Mouse (Mus musculus): ENCODE data around the gene Mink1. TPM values are rescaled to one million over a fixed set of nuclear protein-coding genes. Genes with fewer than 3 reads are reported as not detected.
A peak's percentile ranks its signal among the peaks of the same experiment; 100 is the strongest.

The Mink1 gene
- polyA plus RNA-seq, 1 experiment from 2014 or later, result 18.2 TPM

DNA sequence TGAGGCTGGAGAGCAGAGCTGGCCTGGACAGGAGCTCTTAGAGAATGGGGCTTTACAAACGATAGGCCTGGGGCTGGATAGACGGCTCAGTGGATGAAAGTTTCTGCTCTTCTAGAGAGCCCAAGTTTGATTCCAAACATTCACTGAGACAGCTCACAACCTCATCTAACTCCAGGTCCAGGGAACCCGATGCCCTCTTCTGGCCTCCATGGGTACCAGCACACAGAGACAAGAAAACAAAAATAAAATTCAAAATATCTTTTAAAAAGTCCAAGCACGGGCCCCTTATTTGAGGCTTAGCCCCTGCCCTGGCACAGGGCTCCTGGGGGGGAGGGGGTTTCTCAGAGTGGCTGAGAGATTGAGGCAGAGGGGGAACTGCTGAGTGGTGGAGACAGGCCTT is 48.1 kb downstream of the Mink1 start:
- no peak overlapping the region for H3K4me3 ChIP-seq (ENCODE audit: low read depth, low read length)
- 92% methylated on average over 4 of the region's 4 CpGs for WGBS
- H3K36me3 ChIP-seq (ENCODE audit: control insufficient read depth, insufficient read depth, low read length), result peaks cover 41% of the 10 kb centered on the region
- H3K9me3 ChIP-seq (replicated peaks; ENCODE audit: control insufficient read depth, low read length, poor library complexity, severe bottlenecking), result no peaks in the 10 kb centered on the region
- no peak for ATAC-seq
- H3K4me1 ChIP-seq (ENCODE audit: control insufficient read depth, insufficient read depth, low read length), result peaks cover 3% of the 10 kb centered on the region; the same call in 1 of the 2 replicates
- H3K27me3 ChIP-seq (ENCODE audit: control insufficient read depth, insufficient read depth, low read depth, low read length), result no peaks in the 10 kb centered on the region
- H3K9ac ChIP-seq (ENCODE audit: low read depth, low read length), result no peak overlapping the region
- no peak overlapping the region for H3K27ac ChIP-seq (ENCODE audit: low read length)
- H3K4me2 ChIP-seq (ENCODE audit: low read length), result no peak overlapping the region

DNA sequence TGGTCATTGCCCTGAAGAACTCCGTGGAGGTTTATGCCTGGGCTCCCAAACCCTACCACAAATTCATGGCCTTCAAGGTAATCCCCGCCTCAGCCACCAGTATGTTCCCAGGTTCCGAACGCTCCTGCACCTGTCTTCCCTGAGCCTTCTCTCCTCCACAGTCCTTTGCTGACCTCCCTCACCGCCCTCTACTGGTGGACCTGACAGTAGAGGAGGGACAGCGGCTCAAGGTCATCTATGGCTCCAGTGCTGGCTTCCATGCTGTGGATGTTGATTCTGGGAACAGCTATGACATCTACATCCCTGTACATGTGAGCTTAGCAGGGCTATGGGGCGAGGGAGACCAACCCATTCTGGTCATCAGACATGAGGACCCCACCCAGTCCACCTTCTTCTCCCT is 49.8 kb downstream of the Mink1 start:
- H3K4me3 ChIP-seq (ENCODE audit: low read depth, low read length), result no peak overlapping the region
- no peak overlapping the region for H3K4me2 ChIP-seq (ENCODE audit: low read length)
- H3K27ac ChIP-seq (ENCODE audit: low read length), result no peak overlapping the region
- WGBS, result 84% methylated on average over 7 of the region's 7 CpGs
- ATAC-seq, result no peak
- no peaks in the 10 kb centered on the region for H3K9me3 ChIP-seq (replicated peaks; ENCODE audit: control insufficient read depth, low read length, poor library complexity, severe bottlenecking)
- no peaks in the 10 kb centered on the region for H3K27me3 ChIP-seq (ENCODE audit: control insufficient read depth, insufficient read depth, low read depth, low read length)
- peaks cover 33% of the 10 kb centered on the region for H3K36me3 ChIP-seq (ENCODE audit: control insufficient read depth, insufficient read depth, low read length)
- peaks cover 3% of the 10 kb centered on the region; the same call in 1 of the 2 replicates for H3K4me1 ChIP-seq (ENCODE audit: control insufficient read depth, insufficient read depth, low read length)
- H3K9ac ChIP-seq (ENCODE audit: low read depth, low read length), result no peak overlapping the region

DNA sequence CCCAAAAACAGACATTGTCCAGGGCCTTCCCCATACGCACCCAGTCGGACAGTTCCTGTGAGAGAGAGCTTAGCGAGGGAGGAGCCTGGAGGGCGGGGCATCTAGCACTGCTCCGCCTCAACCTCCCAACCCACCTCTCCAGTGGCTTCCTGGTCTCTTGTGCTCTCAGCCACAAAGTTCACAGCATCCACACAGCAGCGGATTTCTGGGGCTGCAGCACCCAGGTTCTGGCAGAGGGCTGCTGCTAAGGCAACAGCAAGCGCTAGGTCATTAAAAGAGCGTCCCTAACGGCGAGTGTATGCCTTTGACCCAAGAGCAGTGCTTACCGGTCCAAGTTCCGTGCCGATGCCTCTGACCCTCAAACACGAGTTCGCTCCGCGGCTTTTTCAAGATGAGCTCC is 52.4 kb downstream of the Mink1 start:
- 3% methylated on average over 17 of the region's 17 CpGs for WGBS
- H3K9ac ChIP-seq (ENCODE audit: low read depth, low read length), result peak overlapping the region; percentile 4; the same call in 1 of the 2 replicates
- no peak for ATAC-seq

DNA sequence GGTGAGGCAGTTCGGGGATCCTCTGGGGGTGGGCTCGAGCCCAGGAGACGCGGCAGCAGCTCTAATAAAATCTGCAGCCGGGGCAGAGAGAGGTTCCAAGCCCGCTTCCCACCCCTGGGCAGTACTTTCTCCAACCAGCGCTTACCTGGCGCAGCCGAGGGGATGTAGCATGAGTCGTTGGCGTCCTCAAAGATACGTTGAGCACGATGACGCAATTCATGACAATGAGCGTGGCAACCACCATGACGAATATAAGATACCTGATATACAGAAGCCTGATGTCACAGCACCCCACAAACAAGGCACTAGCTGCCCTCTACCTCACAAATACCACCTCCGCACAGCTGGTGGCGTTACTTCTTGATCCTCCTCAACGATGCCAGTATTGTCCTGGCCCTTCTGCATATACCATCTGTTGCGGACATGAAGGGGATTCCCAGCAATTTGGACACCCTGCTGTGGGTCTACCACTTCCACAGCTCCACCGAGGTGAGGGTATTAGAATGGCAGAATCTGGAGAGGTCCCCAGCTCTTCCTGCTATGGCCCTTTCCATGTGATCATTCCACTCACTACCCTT is 52.9 kb downstream of the Mink1 start, which contains the start of gene 4930544D05Rik:
TSS of gene 4930544D05Rik (plus strand) at position 333 of the 578 bp plus-strand sequence.
- H3K27me3 ChIP-seq (ENCODE audit: control insufficient read depth, insufficient read depth, low read depth, low read length), result no peaks in the 10 kb centered on the region
- H3K4me2 ChIP-seq (ENCODE audit: low read length), result peak within 1 kb of the TSS; percentile 46
- H3K27ac ChIP-seq (ENCODE audit: low read length), result no peak within 1 kb of the TSS
- peaks cover 13% of the 10 kb centered on the region for H3K36me3 ChIP-seq (ENCODE audit: control insufficient read depth, insufficient read depth, low read length)
- peak within 1 kb of the TSS; percentile 13; the same call in 1 of the 2 replicates for H3K4me3 ChIP-seq (ENCODE audit: low read depth, low read length)
- H3K9ac ChIP-seq (ENCODE audit: low read depth, low read length), result peak within 1 kb of the TSS; percentile 4; the same call in 1 of the 2 replicates
- WGBS, result 10% methylated on average over 21 of the region's 21 CpGs
- no peak for ATAC-seq
- H3K4me1 ChIP-seq (ENCODE audit: control insufficient read depth, insufficient read depth, low read length), result peaks cover 3% of the 10 kb centered on the region; the same call in 1 of the 2 replicates
- no peaks in the 10 kb centered on the region for H3K9me3 ChIP-seq (replicated peaks; ENCODE audit: control insufficient read depth, low read length, poor library complexity, severe bottlenecking)

More for the DNA sequence above, 52.4 kb downstream of the Mink1 start:
- Histone ChIP-seq H3K4me1 (ENCODE audit: control insufficient read depth, insufficient read depth, low read length) (peaks cover 3% of the 10 kb centered on the region; the same call in 1 of the 2 replicates), H3K36me3 (ENCODE audit: control insufficient read depth, insufficient read depth, low read length) (peaks cover 19% of the 10 kb centered on the region), H3K4me2 (ENCODE audit: low read length) (peak overlapping the region; percentile 46), H3K9me3 (replicated peaks; ENCODE audit: control insufficient read depth, low read length, poor library complexity, severe bottlenecking) (no peaks in the 10 kb centered on the region), H3K4me3 (ENCODE audit: low read depth, low read length) (peak overlapping the region; percentile 13; the same call in 1 of the 2 replicates), H3K27ac (ENCODE audit: low read length) (no peak overlapping the region), H3K27me3 (ENCODE audit: control insufficient read depth, insufficient read depth, low read depth, low read length) (no peaks in the 10 kb centered on the region)

DNA sequence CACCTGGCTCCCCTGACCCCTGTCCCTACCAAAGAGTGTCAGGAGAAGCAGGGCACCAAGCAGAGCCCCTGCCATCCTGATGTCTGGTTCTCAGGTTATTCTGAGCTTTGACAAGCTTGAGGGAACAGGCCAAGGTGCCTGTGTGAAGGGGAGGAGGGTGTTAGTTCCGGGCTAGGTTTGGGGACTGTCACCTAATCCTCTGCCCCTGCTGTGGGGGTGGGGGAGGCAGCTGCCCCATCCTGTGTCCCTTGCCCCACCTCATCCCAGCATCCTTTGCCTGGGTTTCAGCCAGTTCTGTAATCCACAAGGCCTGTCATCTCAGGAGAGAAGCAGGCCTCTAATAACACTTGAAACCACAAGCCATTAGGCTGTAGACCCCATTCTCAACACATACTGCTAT is 56.4 kb downstream of the Mink1 start, which contains the start of gene Chrne:
TSS of gene Chrne (minus strand) at position 116 of the 400 bp plus-strand sequence.
- H3K4me3 ChIP-seq (ENCODE audit: low read depth, low read length), result no peak within 1 kb of the TSS
- H3K4me1 ChIP-seq (ENCODE audit: control insufficient read depth, insufficient read depth, low read length), result peaks cover 3% of the 10 kb centered on the region; the same call in 1 of the 2 replicates
- ATAC-seq, result no peak
- 0 out of 2 replicates have a peak, but pooled peaks cover 3% of the 10 kb centered on the region for H3K36me3 ChIP-seq (ENCODE audit: control insufficient read depth, insufficient read depth, low read length)
- WGBS, result 36% methylated on average over 1 of the region's 1 CpGs
- H3K9ac ChIP-seq (ENCODE audit: low read depth, low read length), result no peak within 1 kb of the TSS
- no peaks in the 10 kb centered on the region for H3K9me3 ChIP-seq (replicated peaks; ENCODE audit: control insufficient read depth, low read length, poor library complexity, severe bottlenecking)
- H3K27me3 ChIP-seq (ENCODE audit: control insufficient read depth, insufficient read depth, low read depth, low read length), result no peaks in the 10 kb centered on the region
- H3K4me2 ChIP-seq (ENCODE audit: low read length), result no peak within 1 kb of the TSS
- H3K27ac ChIP-seq (ENCODE audit: low read length), result no peak within 1 kb of the TSS

DNA sequence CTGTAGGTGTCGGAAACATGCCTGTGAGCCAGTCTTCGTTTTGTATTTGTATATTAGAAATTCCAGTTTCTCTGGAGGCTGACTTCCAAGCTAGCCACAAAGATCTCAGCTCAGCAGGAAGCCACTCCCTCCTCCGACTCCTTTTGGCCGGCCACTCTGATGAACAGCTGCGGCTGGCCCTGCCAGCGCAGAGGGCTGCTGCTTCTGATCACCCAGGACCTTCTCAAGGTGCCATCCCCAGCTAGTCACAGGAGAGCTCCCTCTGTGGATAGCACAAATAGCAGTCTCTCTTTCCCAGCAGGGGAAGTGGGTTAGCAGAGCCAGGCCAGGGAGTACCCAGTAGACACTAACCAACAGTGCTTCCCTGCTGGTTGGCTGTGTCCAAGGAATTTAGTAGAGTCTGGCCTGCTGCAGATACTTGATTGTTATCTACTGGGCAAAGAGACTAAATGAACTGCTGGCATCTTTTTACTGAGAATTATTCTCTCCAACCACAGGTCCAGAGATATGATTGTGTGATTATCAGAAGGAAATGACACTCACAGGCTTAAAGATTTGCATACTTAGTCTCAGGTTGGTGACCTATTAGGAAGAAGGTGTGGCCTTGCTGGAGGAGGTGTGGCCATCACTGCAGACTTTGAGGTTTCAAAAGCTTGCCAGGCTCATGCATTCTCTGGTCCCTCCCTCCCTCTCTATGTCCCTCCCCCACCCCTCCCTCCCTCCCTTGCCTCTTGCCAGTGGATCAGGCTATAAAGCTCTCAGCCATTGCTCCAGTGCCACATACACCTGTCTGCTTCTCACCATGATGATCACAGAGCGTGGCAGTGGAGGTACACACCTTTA is 59.5 kb downstream of the Mink1 start:
- no peak overlapping the region for H3K4me2 ChIP-seq (ENCODE audit: low read length)
- no peaks in the 10 kb centered on the region for H3K36me3 ChIP-seq (ENCODE audit: control insufficient read depth, insufficient read depth, low read length)
- H3K27me3 ChIP-seq (ENCODE audit: control insufficient read depth, insufficient read depth, low read depth, low read length), result no peaks in the 10 kb centered on the region
- WGBS, result 40% methylated on average over 7 of the region's 7 CpGs
- H3K4me1 ChIP-seq (ENCODE audit: control insufficient read depth, insufficient read depth, low read length), result no peaks in the 10 kb centered on the region
- H3K27ac ChIP-seq (ENCODE audit: low read length), result no peak overlapping the region
- H3K9ac ChIP-seq (ENCODE audit: low read depth, low read length), result no peak overlapping the region
- ATAC-seq, result no peak
- no peak overlapping the region for H3K4me3 ChIP-seq (ENCODE audit: low read depth, low read length)
- H3K9me3 ChIP-seq (replicated peaks; ENCODE audit: control insufficient read depth, low read length, poor library complexity, severe bottlenecking), result no peaks in the 10 kb centered on the region

DNA sequence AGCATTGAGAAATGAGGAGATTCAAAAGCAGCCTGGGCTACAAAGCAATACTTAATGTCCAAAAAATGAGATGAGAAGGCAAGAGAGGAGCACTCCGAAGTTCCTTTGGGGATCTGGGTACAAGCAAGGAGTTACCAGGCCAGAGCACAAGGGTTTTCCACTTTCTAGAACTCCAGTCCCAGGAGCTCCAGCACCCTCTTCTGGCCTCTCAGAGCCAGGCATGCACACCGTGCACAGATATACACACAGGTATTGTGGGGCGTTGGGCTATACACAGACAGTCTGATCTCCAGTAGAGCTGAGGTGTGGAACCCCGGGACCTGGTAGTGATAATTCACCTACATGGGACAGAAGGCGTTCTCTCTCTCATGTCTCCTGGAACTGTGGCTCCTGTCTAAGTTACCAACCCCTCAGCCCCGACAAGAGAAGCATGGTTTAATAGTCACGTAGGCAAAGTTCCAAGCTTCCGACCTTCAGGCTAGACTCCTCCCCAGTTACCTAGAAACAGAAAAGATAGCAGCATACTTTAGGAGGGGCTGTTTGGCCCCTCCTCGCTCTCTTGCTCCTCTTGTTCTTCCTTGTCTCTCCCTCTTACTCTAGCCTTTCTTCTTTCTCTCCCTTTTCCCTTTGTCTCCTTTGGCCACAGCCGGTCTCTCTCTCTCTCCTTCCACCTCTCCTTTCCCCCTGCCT is 60.5 kb downstream of the Mink1 start:
- ATAC-seq, result no peak

DNA sequence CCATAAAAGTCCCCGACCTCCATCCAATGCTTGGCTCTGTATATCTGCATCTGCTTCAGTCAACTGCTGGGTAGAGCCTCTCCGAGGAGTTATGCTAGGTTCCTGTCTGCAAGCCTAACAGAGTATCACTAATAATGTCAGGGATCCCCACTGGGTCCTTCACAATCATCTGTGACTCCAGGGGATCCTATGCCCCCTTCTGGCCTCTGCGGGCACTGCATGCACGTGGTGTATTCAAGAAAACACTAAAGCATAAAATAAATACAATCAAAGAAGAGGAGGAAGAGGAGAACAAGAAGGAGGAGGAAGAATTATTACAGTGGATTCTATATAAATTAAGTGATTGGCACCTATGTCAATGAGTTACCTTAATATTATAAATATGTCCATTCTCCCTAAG is 62.8 kb downstream of the Mink1 start:
- 53% methylated on average over 4 of the region's 4 CpGs for WGBS
- H3K4me3 ChIP-seq (ENCODE audit: low read depth, low read length), result no peak overlapping the region
- ATAC-seq, result no peak
- H3K36me3 ChIP-seq (ENCODE audit: control insufficient read depth, insufficient read depth, low read length), result no peaks in the 10 kb centered on the region
- H3K9me3 ChIP-seq (replicated peaks; ENCODE audit: control insufficient read depth, low read length, poor library complexity, severe bottlenecking), result no peaks in the 10 kb centered on the region
- H3K27ac ChIP-seq (ENCODE audit: low read length), result no peak overlapping the region
- no peak overlapping the region for H3K9ac ChIP-seq (ENCODE audit: low read depth, low read length)
- H3K4me1 ChIP-seq (ENCODE audit: control insufficient read depth, insufficient read depth, low read length), result no peaks in the 10 kb centered on the region
- H3K4me2 ChIP-seq (ENCODE audit: low read length), result no peak overlapping the region
- no peaks in the 10 kb centered on the region for H3K27me3 ChIP-seq (ENCODE audit: control insufficient read depth, insufficient read depth, low read depth, low read length)

More for the DNA sequence above, 60.5 kb downstream of the Mink1 start:
- Histone ChIP-seq H3K36me3 (ENCODE audit: control insufficient read depth, insufficient read depth, low read length) (no peaks in the 10 kb centered on the region), H3K9me3 (replicated peaks; ENCODE audit: control insufficient read depth, low read length, poor library complexity, severe bottlenecking) (no peaks in the 10 kb centered on the region), H3K9ac (ENCODE audit: low read depth, low read length) (no peak overlapping the region), H3K27ac (ENCODE audit: low read length) (no peak overlapping the region), H3K27me3 (ENCODE audit: control insufficient read depth, insufficient read depth, low read depth, low read length) (no peaks in the 10 kb centered on the region), H3K4me1 (ENCODE audit: control insufficient read depth, insufficient read depth, low read length) (no peaks in the 10 kb centered on the region), H3K4me2 (ENCODE audit: low read length) (no peak overlapping the region), H3K4me3 (ENCODE audit: low read depth, low read length) (no peak overlapping the region)
- 88% methylated on average over 10 of the region's 10 CpGs for WGBS
